Comparison of ENCODE assay signal across 8 mouse cellular contexts in the genomic region with DNA sequence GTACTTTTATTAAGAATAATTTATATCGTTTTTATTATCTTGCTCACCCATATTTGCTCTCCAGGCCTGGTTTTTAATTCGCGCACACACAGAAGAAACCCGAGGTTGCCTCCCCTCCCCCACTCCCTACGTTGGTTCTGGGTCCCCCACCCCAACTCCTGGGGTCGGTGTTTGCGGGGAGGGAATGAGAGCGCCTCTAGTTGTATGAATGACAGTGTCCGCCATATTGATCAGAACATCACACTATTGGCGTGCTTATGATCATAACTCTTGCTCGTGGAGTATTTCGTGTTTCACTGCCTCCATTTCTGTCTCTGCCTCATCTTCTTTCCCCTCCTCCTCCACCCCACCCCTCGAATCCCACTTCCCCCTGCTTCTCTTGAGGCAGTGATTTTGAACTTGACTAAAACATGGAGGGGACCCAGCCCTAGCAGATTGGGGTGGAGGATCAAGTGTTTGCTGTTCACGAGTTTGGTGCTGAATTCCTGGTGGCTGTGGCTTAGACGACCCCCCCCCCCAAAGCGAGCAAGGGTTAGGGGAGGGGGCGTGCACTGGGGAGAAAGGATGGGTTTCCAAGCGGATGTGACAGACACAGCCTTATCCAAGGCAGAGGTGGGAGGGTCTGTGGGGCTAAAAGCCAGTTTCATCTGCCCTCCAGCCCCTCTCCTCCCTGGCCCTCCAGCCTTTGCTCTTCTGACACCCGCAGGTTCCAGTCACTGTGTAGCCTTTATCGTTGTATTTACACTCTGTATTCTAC. TPM values are rescaled to one million over a fixed set of nuclear protein-coding genes. Genes with fewer than 3 reads are reported as not detected.
DNase-seq lines count a peak whose midpoint lies in the region; ATAC-seq and TF ChIP-seq lines count a peak whose summit lies in the region.

No protein-coding gene starts in this region.

- H3K4me3 ChIP-seq in kidney, postnatal 0 days (replicated peaks; ENCODE audit: low read depth, low read length): no peak overlapping the region
- H3K4me3 ChIP-seq in brown adipose tissue, adult 24 weeks (ENCODE audit: insufficient read depth, low read depth, low read length): peak overlapping the region; percentile 75
- H3K4me3 ChIP-seq in forebrain, embryonic 13.5 days: peak overlapping the region; percentile 87
- peak overlapping the region; percentile 62 for H3K4me3 ChIP-seq in midbrain, embryonic 12.5 days
- H3K4me3 ChIP-seq in liver, embryonic 11.5 days (ENCODE audit: low read depth, low read length): no peak overlapping the region

- H3K36me3 ChIP-seq in kidney, postnatal 0 days (ENCODE audit: insufficient read depth, low read length): no peaks in the 10 kb centered on the region
- H3K36me3 ChIP-seq in forebrain, embryonic 13.5 days (ENCODE audit: poor library complexity, severe bottlenecking): peaks cover 11% of the 10 kb centered on the region; the same call in 1 of the 2 replicates
- no peaks in the 10 kb centered on the region for H3K36me3 ChIP-seq in midbrain, embryonic 12.5 days
- H3K36me3 ChIP-seq in liver, embryonic 11.5 days (ENCODE audit: control insufficient read depth, insufficient read depth, low read length): no peaks in the 10 kb centered on the region

- H3K9ac ChIP-seq in kidney, postnatal 0 days (ENCODE audit: low read depth, low read length): no peak overlapping the region
- H3K9ac ChIP-seq in forebrain, embryonic 13.5 days: peak overlapping the region; percentile 95
- peak overlapping the region; percentile 90 for H3K9ac ChIP-seq in midbrain, embryonic 12.5 days (replicated peaks)
- H3K9ac ChIP-seq in liver, embryonic 11.5 days (ENCODE audit: low read depth, low read length): no peak overlapping the region

- TF ChIP-seq CTCF in kidney, postnatal 0 days (IDR thresholded peaks at IDR 0.05; ENCODE audit: low read depth): no peak

- no peak for DNase-seq in kidney, postnatal 0 days (ENCODE audit: low spot score)
- no peak for DNase-seq in kidney, postnatal 25 days
- DNase-seq in natural killer cell, adult 2 months (ENCODE audit: low spot score in 2 of 2): no peak
- no peak for DNase-seq in layer of hippocampus, adult 9-11 months
- DNase-seq in liver, embryonic 11.5 days (ENCODE audit: low spot score): no peak

- H3K4me2 ChIP-seq in kidney, postnatal 0 days (ENCODE audit: low read length): peak overlapping the region; percentile 52; the same call in 1 of the 2 replicates
- H3K4me2 ChIP-seq in forebrain, embryonic 13.5 days: peak overlapping the region; percentile 95
- H3K4me2 ChIP-seq in midbrain, embryonic 12.5 days (replicated peaks): peak overlapping the region; percentile 70
- H3K4me2 ChIP-seq in liver, embryonic 11.5 days: no peak overlapping the region; the same call in none of the 2 replicates

- H3K4me1 ChIP-seq in kidney, postnatal 0 days (replicated peaks; ENCODE audit: insufficient read depth, low read length): peaks cover 21% of the 10 kb centered on the region
- H3K4me1 ChIP-seq in brown adipose tissue, adult 24 weeks (ENCODE audit: control insufficient read depth, insufficient read depth, insufficient read length, low read length): peaks cover 13% of the 10 kb centered on the region
- peaks cover 44% of the 10 kb centered on the region for H3K4me1 ChIP-seq in forebrain, embryonic 13.5 days
- H3K4me1 ChIP-seq in midbrain, embryonic 12.5 days: peaks cover 30% of the 10 kb centered on the region
- H3K4me1 ChIP-seq in liver, embryonic 11.5 days (replicated peaks; ENCODE audit: control insufficient read depth, insufficient read depth, low read length): peaks cover 4% of the 10 kb centered on the region; the same call in 1 of the 2 replicates

- H3K27me3 ChIP-seq in kidney, postnatal 0 days (ENCODE audit: insufficient read depth, low read length): peaks cover 15% of the 10 kb centered on the region
- no peaks in the 10 kb centered on the region for H3K27me3 ChIP-seq in forebrain, embryonic 13.5 days
- H3K27me3 ChIP-seq in midbrain, embryonic 12.5 days: 0 out of 2 replicates have a peak, but pooled peaks cover 6% of the 10 kb centered on the region
- H3K27me3 ChIP-seq in liver, embryonic 11.5 days (replicated peaks; ENCODE audit: control insufficient read depth, insufficient read depth, low read length): peaks cover 57% of the 10 kb centered on the region

- no peak for ATAC-seq in kidney, postnatal 0 days (replicated peaks; ENCODE audit: low FRiP score, low read depth)
- no peak for ATAC-seq in forebrain, embryonic 13.5 days
- ATAC-seq in midbrain, embryonic 12.5 days (ENCODE audit: low FRiP score, low read depth): no peak
- no peak for ATAC-seq in liver, embryonic 11.5 days (replicated peaks; ENCODE audit: low FRiP score)

- 13% methylated on average over 20 of the region's 20 CpGs for WGBS in kidney, postnatal 0 days
- WGBS in forebrain, embryonic 13.5 days: 5% methylated on average over 20 of the region's 20 CpGs
- 9% methylated on average over 20 of the region's 20 CpGs for WGBS in midbrain, embryonic 12.5 days
- 18% methylated on average over 20 of the region's 20 CpGs for WGBS in liver, embryonic 11.5 days

- no peak overlapping the region for H3K27ac ChIP-seq in kidney, postnatal 0 days
- H3K27ac ChIP-seq in brown adipose tissue, adult 24 weeks (replicated peaks; ENCODE audit: low read depth, low read length): no peak overlapping the region
- peak overlapping the region; percentile 95 for H3K27ac ChIP-seq in forebrain, embryonic 13.5 days
- H3K27ac ChIP-seq in midbrain, embryonic 12.5 days (replicated peaks): peak overlapping the region; percentile 95
- H3K27ac ChIP-seq in liver, embryonic 11.5 days (ENCODE audit: low read depth, low read length): no peak overlapping the region

- H3K9me3 ChIP-seq in kidney, postnatal 0 days (replicated peaks; ENCODE audit: low read length): no peaks in the 10 kb centered on the region
- no peaks in the 10 kb centered on the region for H3K9me3 ChIP-seq in forebrain, embryonic 13.5 days (replicated peaks)
- H3K9me3 ChIP-seq in midbrain, embryonic 12.5 days: no peaks in the 10 kb centered on the region
- H3K9me3 ChIP-seq in liver, embryonic 11.5 days (ENCODE audit: control insufficient read depth, low read length): no peaks in the 10 kb centered on the region

RNA-seq across cellular contexts. Expression of a gene that starts 2.1 kb away (rescaled TPM):
- 1.6 and 1.7 TPM in 2 replicates for polyA plus RNA-seq in kidney, postnatal 0 days (2015; fragmentation: Nextera tagmentation; extraction: Ambion mirVana)
- polyA plus RNA-seq in brown adipose tissue, adult 24 weeks (2012; ENCODE audit: insufficient read depth, insufficient read length, missing spikeins): 28.1 and 37.5 TPM in 2 replicates
- polyA plus RNA-seq in forebrain, embryonic 13.5 days (2015; fragmentation: Nextera tagmentation; extraction: Ambion mirVana): 86.2 and 99.4 TPM in 2 replicates
- polyA plus RNA-seq in midbrain, embryonic 12.5 days (2016; fragmentation: Nextera tagmentation; extraction: Ambion mirVana): 77.6 and 86.0 TPM in 2 replicates
- 2.4 and 2.8 TPM in 2 replicates for polyA plus RNA-seq in liver, embryonic 11.5 days (2014; fragmentation: Nextera tagmentation; extraction: Ambion mirVana)

Comparison
In these comparisons a context has a peak if more than half of its experiments do, and no peak if none do; other contexts are left out.
1. H3K27ac ChIP-seq: peak in forebrain, embryonic 13.5 days (single experiment) and midbrain, embryonic 12.5 days (single experiment); none in kidney, postnatal 0 days (single experiment), brown adipose tissue, adult 24 weeks (single experiment) and liver, embryonic 11.5 days (single experiment).
2. H3K4me3 ChIP-seq: peak in brown adipose tissue, adult 24 weeks (single experiment), forebrain, embryonic 13.5 days (single experiment) and midbrain, embryonic 12.5 days (single experiment); none in kidney, postnatal 0 days (single experiment) and liver, embryonic 11.5 days (single experiment).
3. H3K9ac ChIP-seq: peak in forebrain, embryonic 13.5 days (single experiment) and midbrain, embryonic 12.5 days (single experiment); none in kidney, postnatal 0 days (single experiment) and liver, embryonic 11.5 days (single experiment).